Mouse (Mus musculus): ENCODE measurements at regions not wholly inside any gene's neighbourhood (a gene's known extent, or its start where the extent isn't known, plus 50 kb on each side); places are given as distances from the start of the nearest gene placed in this dataset.

- no peak for TF ChIP-seq CTCF (IDR thresholded peaks at IDR 0.05; ENCODE audit: borderline replicate concordance, control insufficient read depth, extremely low read depth, insufficient read depth, low read length, poor library complexity)
- no peak for TF ChIP-seq POLR2A (IDR thresholded peaks at IDR 0.05; ENCODE audit: control insufficient read depth, extremely low read depth, insufficient read depth, low read length, poor library complexity)
Observed at GRCm38 (mm10) chr12:70732591-70732990, 92.7 kb upstream of the Frmd6 start.

Measured in thymus, adult 2 months (tissue).